Mouse (Mus musculus) hindbrain, embryonic 12.5 days (tissue): ENCODE data around the gene Gm49353. TPM values are rescaled to one million over a fixed set of nuclear protein-coding genes. Genes with fewer than 3 reads are reported as not detected.
A peak's percentile ranks its signal among the peaks of the same experiment; 100 is the strongest.

Source experiments
- ATAC-seq: fragments of 200-750 bp; cut with Nextera tagmentation; 2 replicates; pipeline ENCODE4 v1.8.0; 2017; ENCODE audit warnings: moderate TSS enrichment; ENCODE audit not compliant: low FRiP score
- H3K27ac ChIP-seq: fragments of 300-500 bp; sonication (generic); 2 replicates; pipeline ENCODE4 v1.5.1; 2016; ENCODE audit warnings: mild to moderate bottlenecking
- H3K27me3 ChIP-seq: fragments of 300-500 bp; sonication (generic); 2 replicates; pipeline ENCODE4 v1.6.1; 2016; ENCODE audit warnings: mild to moderate bottlenecking
- H3K36me3 ChIP-seq: fragments of 300-500 bp; sonication (generic); 2 replicates; pipeline ENCODE4 v1.6.1; 2016; ENCODE audit warnings: mild to moderate bottlenecking
- H3K4me1 ChIP-seq: fragments of 300-500 bp; sonication (generic); 2 replicates; pipeline ENCODE4 v1.6.1; 2016
- H3K4me2 ChIP-seq: fragments of 300-500 bp; sonication (generic); replicated peaks from 2 replicates; pipeline ENCODE4 v1.6.1; 2016; ENCODE audit warnings: mild to moderate bottlenecking
- H3K4me3 ChIP-seq: fragments of 300-500 bp; sonication (generic); 2 replicates; pipeline ENCODE4 v1.5.1; 2016; ENCODE audit warnings: mild to moderate bottlenecking
- H3K9ac ChIP-seq: fragments of 300-500 bp; sonication (generic); 2 replicates; pipeline ENCODE4 v1.6.1; 2016; ENCODE audit warnings: mild to moderate bottlenecking, moderate library complexity
- H3K9me3 ChIP-seq: fragments of 300-500 bp; sonication (generic); replicated peaks from 2 replicates; pipeline ENCODE4 v1.6.1; 2016; ENCODE audit warnings: mild to moderate bottlenecking
- WGBS: fragments of 180-500 bp; shearing (Covaris S2); methylation state at CpG from one replicate; pipeline ENCODE4 v1.1.7; 2016; 5-methylcytosine and 5-hydroxymethylcytosine counted together
- polyA plus RNA-seq: library from polyadenylated mRNA; unstranded; fragments of >200 nt; fragmentation: Nextera tagmentation; extraction: Ambion mirVana; gene quantifications from 2 replicates; pipeline ENCODE4 v1.2.1, GENCODE M21; 2016

The Gm49353 gene
- 5.2 and 6.7 TPM in 2 replicates for polyA plus RNA-seq

DNA sequence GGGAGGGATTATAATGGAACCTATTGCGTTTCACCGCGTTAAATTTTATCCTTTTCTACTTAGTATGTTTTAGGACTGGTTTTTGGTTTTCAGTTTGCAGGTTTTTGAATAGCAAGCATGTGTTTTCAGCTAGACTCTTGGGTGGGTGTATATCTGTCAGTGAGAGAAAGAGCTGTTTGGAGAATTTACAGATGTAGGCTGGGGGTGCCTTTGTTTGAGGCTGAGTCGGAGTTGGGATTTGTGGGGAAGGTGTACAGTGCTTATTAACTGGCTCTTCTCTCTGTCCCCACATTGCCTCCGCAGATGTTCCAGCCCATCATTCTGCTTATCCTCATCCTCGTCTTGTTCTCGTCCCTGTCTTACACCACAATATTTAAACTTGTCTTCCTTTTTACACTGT is at the start of gene Gm49353:
Gene Gm49353, plus strand, starts transcription at position 313 of the 400 bp plus-strand sequence.
- peaks cover 61% of the 10 kb centered on the region for H3K36me3 ChIP-seq
- H3K9me3 ChIP-seq: no peaks in the 10 kb centered on the region; the same call in 1 of the 2 replicates
- no peak within 1 kb of the TSS for H3K4me2 ChIP-seq
- H3K9ac ChIP-seq: no peak within 1 kb of the TSS
- no peak within 1 kb of the TSS for H3K27ac ChIP-seq
- H3K4me3 ChIP-seq: no peak within 1 kb of the TSS
- H3K27me3 ChIP-seq: no peaks in the 10 kb centered on the region
- no peak for ATAC-seq
- no peaks in the 10 kb centered on the region for H3K4me1 ChIP-seq
- WGBS: 96% methylated on average over 7 of the region's 7 CpGs

DNA sequence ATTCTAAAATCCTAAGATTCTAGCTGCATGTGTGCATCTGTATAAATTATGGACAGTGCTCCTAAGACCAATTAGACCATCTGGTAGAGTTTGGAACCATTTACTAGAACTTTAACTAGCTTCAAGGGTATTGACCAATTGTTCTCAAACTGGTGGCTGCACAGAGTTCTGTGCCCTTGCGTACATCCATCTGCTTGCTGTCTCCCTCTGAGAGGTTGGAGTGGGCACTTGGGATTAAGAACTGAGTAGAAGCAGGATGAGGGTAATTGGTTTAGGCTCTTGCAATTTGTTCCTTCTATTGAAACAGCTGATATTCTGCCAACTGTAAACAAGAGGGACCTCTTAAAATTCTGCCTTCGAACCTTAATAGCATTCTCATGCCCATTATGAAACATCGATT is 43.5 kb upstream of the Gm49353 start:
- Histone ChIP-seq H3K27me3 (no peaks in the 10 kb centered on the region), H3K4me1 (no peaks in the 10 kb centered on the region), H3K9ac (no peak overlapping the region), H3K36me3 (peaks cover 45% of the 10 kb centered on the region), H3K9me3 (no peaks in the 10 kb centered on the region), H3K27ac (no peak overlapping the region), H3K4me2 (no peak overlapping the region), H3K4me3 (no peak overlapping the region)
- ATAC-seq: no peak
- 87% methylated on average over 3 of the region's 3 CpGs for WGBS

DNA sequence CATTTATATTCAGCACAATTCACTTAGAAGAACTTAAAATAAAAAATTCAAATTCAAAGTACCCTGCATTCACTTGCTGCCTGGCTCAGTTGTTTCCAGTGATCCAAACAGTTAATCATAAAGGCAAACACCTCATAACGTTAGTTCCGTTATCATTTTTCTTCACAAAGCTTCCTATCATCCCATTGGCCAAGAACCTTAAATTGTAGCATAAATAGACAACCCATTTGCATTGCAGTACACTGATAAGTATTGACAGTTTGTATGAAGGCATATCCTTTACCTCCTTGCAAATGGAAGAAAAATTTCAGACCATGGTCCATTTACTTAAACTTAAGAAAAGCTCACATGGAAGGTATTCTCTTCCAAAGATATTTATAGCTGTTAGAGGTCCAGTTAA is 37.1 kb upstream of the Gm49353 start:
- H3K9me3 ChIP-seq: no peaks in the 10 kb centered on the region
- peaks cover 41% of the 10 kb centered on the region for H3K36me3 ChIP-seq
- 95% methylated on average over 2 of the region's 2 CpGs for WGBS
- H3K27ac ChIP-seq: no peak overlapping the region
- H3K27me3 ChIP-seq: no peaks in the 10 kb centered on the region
- H3K4me1 ChIP-seq: no peaks in the 10 kb centered on the region
- no peak for ATAC-seq
- no peak overlapping the region for H3K4me2 ChIP-seq
- H3K9ac ChIP-seq: no peak overlapping the region
- H3K4me3 ChIP-seq: no peak overlapping the region

DNA sequence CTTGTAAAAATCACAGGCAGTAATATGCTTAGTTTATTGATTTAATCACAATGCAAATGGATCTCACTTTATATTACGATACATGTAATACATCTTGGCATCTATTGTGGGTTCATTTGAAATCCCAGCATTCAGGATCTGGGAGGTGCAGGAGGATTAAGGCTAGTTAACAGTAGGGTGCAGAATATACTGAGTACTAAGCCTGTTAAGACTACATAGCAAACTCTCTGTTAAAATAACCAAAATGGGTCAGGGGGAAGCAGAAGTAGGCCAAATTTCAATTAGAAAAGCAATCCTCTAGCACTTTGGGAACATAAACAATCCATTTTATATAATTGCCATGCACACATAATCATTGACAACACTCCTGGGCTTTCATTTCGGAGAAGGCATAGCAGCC is 25.0 kb upstream of the Gm49353 start:
- Histone ChIP-seq H3K4me1 (no peaks in the 10 kb centered on the region), H3K4me3 (no peak overlapping the region), H3K4me2 (no peak overlapping the region), H3K27ac (no peak overlapping the region), H3K9ac (no peak overlapping the region), H3K36me3 (peaks cover 55% of the 10 kb centered on the region), H3K27me3 (no peaks in the 10 kb centered on the region), H3K9me3 (peaks cover 3% of the 10 kb centered on the region; the same call in 1 of the 2 replicates)
- no peak for ATAC-seq
- 91% methylated on average over 2 of the region's 2 CpGs for WGBS

DNA sequence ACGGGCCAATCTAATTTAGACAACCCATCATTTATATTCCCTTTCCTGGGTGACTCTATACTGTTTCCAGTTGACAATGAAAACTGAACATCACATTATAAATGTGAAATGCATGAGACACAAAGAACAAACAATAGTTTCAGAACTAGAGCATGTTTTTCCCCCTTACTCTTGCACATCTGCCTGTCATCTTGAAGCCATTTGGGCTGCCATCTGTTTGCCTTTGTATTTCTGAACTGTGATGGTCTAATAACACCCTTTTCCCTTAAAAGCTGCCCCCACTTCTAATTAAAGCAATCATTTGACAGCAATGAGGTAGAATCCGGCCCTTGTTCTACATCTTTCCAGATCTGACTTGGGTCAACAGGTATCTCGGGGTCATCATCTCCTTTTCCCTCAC is 23.1 kb upstream of the Gm49353 start:
- Histone ChIP-seq H3K9me3 (peaks cover 3% of the 10 kb centered on the region; the same call in 1 of the 2 replicates), H3K9ac (no peak overlapping the region), H3K27ac (no peak overlapping the region), H3K4me2 (no peak overlapping the region), H3K36me3 (peaks cover 48% of the 10 kb centered on the region), H3K27me3 (no peaks in the 10 kb centered on the region), H3K4me1 (no peaks in the 10 kb centered on the region), H3K4me3 (no peak overlapping the region)
- 73% methylated on average over 3 of the region's 3 CpGs for WGBS
- no peak for ATAC-seq

DNA sequence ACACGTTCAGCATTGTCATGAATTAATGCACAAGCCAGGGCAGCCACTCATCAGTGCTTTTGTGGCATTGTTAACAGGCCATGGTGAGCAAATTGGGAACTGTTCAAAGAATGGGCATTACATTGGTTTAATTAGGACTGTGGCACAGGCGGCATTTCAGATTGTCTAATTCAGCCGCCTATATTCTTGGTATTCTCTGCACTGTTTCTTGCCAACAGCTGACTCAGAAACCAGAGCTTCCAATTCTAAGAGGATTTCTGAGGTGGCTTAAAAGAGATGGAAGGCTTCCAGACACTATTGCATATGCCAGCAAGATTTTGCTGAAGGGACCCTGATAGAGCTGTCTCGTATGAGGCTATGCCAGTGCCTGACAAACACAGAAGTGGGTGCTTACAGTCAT is 21.9 kb upstream of the Gm49353 start:
- no peak overlapping the region for H3K4me3 ChIP-seq

DNA sequence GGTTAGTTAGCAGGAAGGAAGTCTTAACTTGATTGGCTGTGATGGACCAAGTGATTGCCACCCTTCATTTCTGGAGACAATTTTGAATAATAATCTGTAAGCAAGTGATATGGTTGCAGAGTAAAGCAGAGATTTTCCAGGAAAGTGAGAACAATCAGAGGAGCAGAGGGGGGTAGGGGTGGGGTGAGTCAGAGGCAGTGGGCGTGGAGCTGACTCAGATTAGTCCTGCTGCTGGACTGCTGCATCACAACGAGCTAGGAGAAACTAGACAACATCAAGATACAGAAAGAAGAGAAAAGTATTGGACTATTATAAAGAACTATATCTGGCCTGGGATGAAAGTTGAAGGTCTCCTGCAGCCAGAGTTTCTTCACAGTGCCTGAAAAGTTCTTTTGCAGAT is 20.8 kb upstream of the Gm49353 start:
- peaks cover 53% of the 10 kb centered on the region for H3K36me3 ChIP-seq
- H3K4me2 ChIP-seq: no peak overlapping the region
- 42% methylated on average over 2 of the region's 2 CpGs for WGBS
- no peaks in the 10 kb centered on the region for H3K4me1 ChIP-seq
- no peaks in the 10 kb centered on the region for H3K9me3 ChIP-seq
- no peak overlapping the region for H3K4me3 ChIP-seq
- no peak overlapping the region for H3K27ac ChIP-seq
- ATAC-seq: no peak
- no peaks in the 10 kb centered on the region for H3K27me3 ChIP-seq
- no peak overlapping the region for H3K9ac ChIP-seq

More for the DNA sequence above, 21.9 kb upstream of the Gm49353 start:
- 92% methylated on average over 4 of the region's 4 CpGs for WGBS
- H3K27me3 ChIP-seq: no peaks in the 10 kb centered on the region
- no peak for ATAC-seq
- H3K4me2 ChIP-seq: no peak overlapping the region
- peaks cover 49% of the 10 kb centered on the region for H3K36me3 ChIP-seq
- no peak overlapping the region for H3K9ac ChIP-seq
- no peak overlapping the region for H3K27ac ChIP-seq
- H3K4me1 ChIP-seq: no peaks in the 10 kb centered on the region
- no peaks in the 10 kb centered on the region for H3K9me3 ChIP-seq

DNA sequence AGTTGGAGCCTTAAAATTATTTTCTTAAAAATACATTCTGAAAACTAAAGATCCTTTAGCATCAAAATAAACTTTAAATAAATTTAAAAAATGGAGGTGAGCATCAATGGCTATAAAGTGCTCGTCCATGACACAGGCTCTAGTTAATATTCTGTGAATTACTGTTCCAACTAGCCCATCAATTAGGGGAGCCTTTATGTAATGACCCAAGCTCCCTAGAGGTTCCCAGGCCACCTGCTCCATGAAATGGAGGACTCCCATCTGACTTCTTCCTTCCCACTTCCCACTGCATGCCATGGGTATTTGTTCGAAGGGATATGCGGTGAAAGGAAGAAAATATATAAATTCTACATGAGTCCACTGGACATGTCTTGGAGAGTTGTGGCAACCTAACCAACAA is 18.5 kb upstream of the Gm49353 start:
- H3K36me3 ChIP-seq: peaks cover 46% of the 10 kb centered on the region
- peak; percentile 51; the same call in 1 of the 2 replicates for ATAC-seq
- H3K27ac ChIP-seq: no peak overlapping the region
- no peaks in the 10 kb centered on the region for H3K4me1 ChIP-seq
- no peaks in the 10 kb centered on the region for H3K27me3 ChIP-seq
- WGBS: 65% methylated on average over 3 of the region's 3 CpGs
- H3K4me2 ChIP-seq: no peak overlapping the region
- H3K9me3 ChIP-seq: no peaks in the 10 kb centered on the region
- no peak overlapping the region for H3K4me3 ChIP-seq
- no peak overlapping the region for H3K9ac ChIP-seq

DNA sequence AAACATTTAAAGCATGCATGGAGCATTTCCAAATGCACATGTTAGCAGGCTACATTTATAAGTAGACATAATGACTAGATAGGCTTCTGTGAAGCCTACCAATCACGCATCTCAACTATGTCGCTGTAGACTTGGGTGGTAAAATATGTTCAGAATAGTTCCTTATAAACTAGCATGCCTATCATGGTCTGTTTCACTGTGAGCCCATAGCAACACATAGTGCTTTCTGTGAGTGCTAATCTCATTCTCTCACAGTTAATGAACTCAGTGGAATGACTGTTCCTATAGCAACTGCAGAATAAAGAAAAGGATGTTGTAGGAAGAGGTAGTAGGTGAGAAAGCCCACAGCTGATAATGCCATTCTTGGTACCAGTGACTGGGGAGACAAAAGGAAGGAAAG is 17.7 kb upstream of the Gm49353 start:
- ATAC-seq: no peak
- Histone ChIP-seq H3K4me3 (no peak overlapping the region), H3K27ac (no peak overlapping the region), H3K36me3 (peaks cover 40% of the 10 kb centered on the region), H3K4me1 (no peaks in the 10 kb centered on the region), H3K27me3 (no peaks in the 10 kb centered on the region), H3K9me3 (no peaks in the 10 kb centered on the region), H3K4me2 (no peak overlapping the region), H3K9ac (no peak overlapping the region)
- 93% methylated on average over 2 of the region's 2 CpGs for WGBS

DNA sequence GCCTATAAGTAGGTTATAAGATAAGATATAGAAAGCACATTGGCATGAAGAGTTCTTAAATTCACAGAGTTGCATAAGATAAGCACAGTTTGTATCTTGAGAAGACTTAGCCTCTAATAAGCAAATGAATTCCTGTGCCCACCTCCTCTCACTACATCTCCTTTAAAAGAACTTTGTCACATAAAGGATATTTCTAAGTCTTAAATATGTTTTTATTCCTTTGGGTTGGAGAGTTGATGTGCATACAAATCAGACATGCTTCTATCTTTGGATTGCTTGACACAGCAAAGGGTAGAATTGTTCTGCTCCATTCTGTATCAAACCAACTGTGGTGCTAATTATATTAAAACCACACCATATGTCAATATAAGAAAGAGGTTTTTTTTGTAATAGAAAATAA is 5.0 kb upstream of the Gm49353 start:
- H3K27ac ChIP-seq: no peak overlapping the region
- H3K4me3 ChIP-seq: no peak overlapping the region
- no peaks in the 10 kb centered on the region; the same call in 1 of the 2 replicates for H3K9me3 ChIP-seq
- no peaks in the 10 kb centered on the region for H3K27me3 ChIP-seq
- no peaks in the 10 kb centered on the region for H3K4me1 ChIP-seq
- no peak for ATAC-seq
- peaks cover 40% of the 10 kb centered on the region for H3K36me3 ChIP-seq
- no peak overlapping the region for H3K4me2 ChIP-seq
- no peak overlapping the region for H3K9ac ChIP-seq

DNA sequence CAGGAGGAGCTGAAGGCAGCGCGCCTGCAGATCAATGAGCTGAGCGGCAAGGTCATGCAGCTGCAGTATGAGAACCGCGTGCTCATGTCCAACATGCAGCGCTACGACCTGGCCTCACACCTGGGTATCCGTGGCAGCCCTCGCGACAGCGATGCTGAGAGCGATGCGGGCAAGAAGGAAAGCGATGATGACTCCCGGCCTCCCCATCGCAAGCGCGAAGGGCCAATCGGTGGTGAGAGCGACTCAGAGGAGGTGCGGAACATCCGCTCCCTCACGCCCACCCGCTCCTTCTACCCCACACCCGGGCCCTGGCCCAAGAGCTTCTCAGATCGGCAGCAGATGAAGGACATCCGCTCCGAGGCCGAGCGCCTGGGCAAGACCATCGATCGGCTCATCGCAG is 1.9 kb upstream of the Gm49353 start:
- 0 out of 2 replicates have a peak, but pooled peaks have one; percentile 38 for ATAC-seq
- Histone ChIP-seq H3K27me3 (no peaks in the 10 kb centered on the region), H3K36me3 (peaks cover 59% of the 10 kb centered on the region), H3K4me1 (no peaks in the 10 kb centered on the region), H3K27ac (no peak overlapping the region), H3K4me2 (no peak overlapping the region), H3K9ac (no peak overlapping the region), H3K9me3 (no peaks in the 10 kb centered on the region; the same call in 1 of the 2 replicates), H3K4me3 (no peak overlapping the region)
- WGBS: 97% methylated on average over 33 of the region's 33 CpGs

DNA sequence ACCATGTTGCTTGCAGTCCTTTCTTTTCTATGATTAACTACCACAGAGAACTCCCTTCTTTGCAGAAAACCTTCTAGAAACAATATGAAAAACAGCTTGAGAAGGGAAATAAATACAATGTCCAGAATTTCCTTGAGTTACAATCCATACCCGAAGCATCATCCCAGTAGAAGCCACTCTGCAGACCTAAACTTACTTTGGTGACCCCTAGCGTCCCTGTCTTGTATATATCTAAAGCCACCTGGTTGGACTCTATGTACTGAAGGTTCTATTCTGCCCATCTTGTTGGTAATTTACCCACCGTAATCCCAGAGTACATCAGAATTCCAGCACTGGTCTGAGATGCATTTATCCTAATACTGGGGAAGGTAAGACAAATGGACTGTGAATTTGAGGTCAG is 1.1 kb downstream of the Gm49353 start:
- no peak for ATAC-seq
- Histone ChIP-seq H3K27ac (no peak overlapping the region), H3K4me2 (no peak overlapping the region), H3K9me3 (no peaks in the 10 kb centered on the region; the same call in 1 of the 2 replicates), H3K4me1 (no peaks in the 10 kb centered on the region), H3K36me3 (peaks cover 55% of the 10 kb centered on the region), H3K9ac (no peak overlapping the region), H3K27me3 (no peaks in the 10 kb centered on the region), H3K4me3 (no peak overlapping the region)
- 74% methylated on average over 3 of the region's 3 CpGs for WGBS

DNA sequence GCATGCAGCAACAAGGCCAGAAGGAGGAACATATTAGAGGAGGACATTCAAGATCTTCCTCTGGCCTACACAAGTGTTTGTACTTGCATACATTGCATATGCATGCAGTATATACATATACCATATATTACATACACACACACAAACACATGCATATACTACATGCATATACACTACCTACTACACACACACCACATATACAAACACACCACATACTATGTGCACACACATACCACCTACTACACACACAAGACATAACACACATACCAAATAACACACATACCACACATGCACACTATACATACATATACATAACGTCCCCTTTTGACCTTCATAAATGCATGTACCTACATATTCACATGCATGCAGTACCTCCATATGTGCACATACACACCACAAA is 1.9 kb downstream of the Gm49353 start:
- no peak for ATAC-seq
- H3K9ac ChIP-seq: no peak overlapping the region

More for the DNA sequence above, 1.9 kb downstream of the Gm49353 start:
- H3K27ac ChIP-seq: no peak overlapping the region
- WGBS: 96% methylated on average over 1 of the region's 1 CpGs
- no peaks in the 10 kb centered on the region; the same call in 1 of the 2 replicates for H3K9me3 ChIP-seq
- no peak overlapping the region for H3K4me3 ChIP-seq
- H3K4me1 ChIP-seq: no peaks in the 10 kb centered on the region
- no peaks in the 10 kb centered on the region for H3K27me3 ChIP-seq
- H3K4me2 ChIP-seq: no peak overlapping the region
- peaks cover 52% of the 10 kb centered on the region for H3K36me3 ChIP-seq
